Mouse (Mus musculus) cerebellum, postnatal 10 days (tissue): ENCODE results near the gene Igfn1.

Source experiments
- DNase-seq, 2 experiments: peaks; one replicate each; pipeline ENCODE4 v3.0.0; 2021; ENCODE audit warnings: mixed read lengths in 2 of 2

Gene Igfn1

DNA sequence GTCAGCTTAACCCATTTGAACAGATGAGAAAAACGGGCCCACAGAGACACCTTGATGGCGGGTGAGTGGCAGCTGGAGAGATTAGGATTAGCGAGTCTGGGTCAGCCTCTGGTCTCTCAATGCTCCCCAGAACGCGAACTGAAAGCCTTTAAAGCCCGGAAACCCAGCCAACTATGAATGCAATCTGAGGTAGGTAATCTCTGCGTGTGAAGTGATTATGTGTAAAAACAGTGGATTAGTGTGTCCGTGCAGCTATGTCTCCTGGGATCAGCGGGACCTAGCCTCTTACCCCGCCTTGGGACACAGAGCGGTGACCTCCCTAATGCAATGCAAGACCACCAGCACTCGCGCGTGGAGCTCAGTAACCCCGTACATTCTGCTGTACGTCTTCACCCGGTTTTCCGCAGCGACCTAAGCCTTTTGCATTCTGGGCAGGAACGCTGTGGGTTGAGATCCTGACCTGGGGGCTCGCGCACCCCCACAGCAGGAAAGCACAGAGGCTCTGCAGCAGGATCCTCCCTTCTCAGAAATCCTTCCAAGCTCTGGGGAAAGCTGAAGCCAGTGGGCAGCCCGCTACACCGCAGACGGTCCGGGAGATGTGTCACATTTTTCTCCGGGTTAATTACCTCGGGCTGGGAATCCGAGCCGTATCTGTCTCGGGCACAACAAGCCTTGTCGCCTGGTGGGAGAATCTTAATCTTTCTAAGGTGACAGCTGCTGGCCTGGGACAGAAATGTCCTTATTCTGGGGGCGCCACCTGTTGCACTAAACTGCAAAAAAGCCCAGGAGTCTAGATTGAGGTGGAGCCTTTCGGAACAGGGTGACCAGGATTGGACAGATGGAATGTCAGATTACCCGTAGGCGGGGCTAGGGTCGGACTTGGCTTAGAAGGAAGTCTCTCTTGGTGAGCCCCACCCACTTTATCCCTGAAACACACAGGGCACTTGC, 1.3 kb upstream of the Igfn1 start, which contains the start of gene Tmem9:
Gene Tmem9, plus strand, starts transcription at position 940 of the 948 bp plus-strand sequence.
- DNase-seq = peak; percentile 78 to 79

DNA sequence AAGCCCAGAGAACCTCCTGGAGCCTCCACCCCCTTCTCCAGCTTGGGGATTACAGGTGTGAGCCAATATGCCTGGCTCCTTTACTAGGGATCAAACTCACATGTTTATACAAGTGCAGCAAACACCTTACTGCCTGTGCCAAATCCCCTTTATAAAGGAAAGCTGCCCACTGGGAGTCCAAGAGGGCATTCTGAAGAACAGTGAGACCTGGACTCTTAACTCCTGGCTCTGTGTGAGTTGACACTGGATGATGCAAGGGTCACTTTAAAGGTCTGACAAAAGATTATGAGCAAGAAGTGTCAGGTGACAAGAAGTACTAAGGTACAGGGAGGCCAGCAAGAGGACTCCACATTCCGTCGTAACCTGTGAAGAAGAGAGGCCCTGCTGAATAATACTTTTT, 4.7 kb downstream of the Igfn1 start:
- no peak for DNase-seq

DNA sequence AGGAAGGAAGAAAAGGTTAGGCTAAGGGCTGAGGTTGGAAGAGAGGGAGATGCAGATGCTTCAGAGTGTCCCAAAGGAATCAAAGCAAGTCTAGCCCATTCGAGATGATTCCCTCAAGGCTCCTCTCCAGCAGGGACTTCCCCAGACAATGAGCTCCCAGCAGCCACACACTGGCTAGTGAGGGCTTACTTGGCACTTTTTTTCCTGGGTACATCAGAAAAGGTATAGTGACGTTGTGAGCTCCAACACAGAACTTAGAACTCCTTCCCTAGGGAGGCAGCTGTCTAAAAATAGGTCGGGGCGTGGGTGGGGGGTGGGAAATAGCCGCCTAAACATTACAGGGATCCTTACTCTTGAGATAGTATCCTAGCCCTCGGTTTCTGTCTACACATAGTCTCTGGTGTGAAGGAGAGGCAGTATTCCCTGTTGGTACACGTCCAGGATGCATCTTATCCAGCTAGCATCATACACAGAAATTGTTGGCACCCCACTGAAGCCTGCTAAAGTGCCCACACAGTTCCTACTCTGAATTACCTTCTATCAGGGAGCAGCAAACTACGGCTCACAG, 6.3 kb downstream of the Igfn1 start:
- no peak for DNase-seq

DNA sequence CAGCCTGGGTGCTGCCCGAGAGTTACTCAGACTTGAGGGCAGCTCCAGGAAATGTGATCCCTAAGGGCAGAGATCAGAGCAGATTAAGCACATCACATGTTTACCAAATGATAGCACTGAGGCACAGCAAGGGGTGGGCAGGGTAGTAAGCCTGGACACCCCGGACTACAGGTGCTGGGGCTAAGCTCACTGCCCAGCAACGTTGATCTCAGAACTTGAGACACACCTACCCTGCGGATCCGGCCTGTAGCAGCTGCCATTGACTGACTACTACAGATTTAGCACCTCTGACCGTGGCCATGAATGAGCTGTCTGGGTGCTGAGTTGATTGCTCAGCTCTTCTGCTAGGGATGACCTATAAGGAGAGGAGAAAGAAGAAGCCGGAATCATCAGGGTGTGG, 8.6 kb downstream of the Igfn1 start:
- no peak for DNase-seq

DNA sequence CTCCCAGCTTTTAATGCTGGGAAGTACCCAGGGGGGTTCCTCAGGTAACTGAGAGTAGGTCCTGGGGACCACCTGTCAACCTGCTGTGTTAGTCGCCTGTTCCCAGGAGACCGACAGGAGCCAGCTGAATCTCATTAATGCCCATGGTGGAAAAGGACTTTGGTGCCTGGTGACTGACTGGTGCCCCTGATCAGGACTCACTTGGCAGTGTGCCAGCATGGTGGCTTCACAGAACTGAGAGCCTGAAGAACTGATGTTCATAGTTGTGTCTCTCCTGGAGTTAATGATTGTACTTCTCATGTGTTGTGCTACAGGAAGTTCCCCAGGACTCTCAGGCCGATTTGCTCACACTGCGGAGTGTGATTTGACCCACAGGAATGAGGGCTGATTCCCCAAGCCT, 12.7 kb downstream of the Igfn1 start:
- DNase-seq = peak; percentile 29 to 40

DNA sequence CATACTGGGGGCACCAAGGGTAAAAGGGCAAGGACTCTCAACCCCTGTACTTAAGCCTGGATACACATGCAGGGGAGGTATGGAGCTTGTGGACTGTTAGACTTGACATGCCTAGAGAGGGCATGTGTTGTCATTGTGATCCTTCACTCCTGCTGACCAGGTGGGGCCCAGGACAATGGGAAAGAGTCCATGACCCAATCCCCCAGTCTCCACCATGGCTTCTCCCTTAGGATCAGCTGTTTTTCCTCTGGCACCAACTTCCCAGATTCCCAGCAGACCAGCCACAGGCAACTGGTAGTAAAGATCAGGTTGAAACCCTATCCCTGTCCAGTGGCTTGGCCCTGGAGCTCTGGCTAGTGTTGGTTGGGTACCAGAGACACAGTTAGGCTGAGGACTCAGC, 16.3 kb downstream of the Igfn1 start:
- DNase-seq = no peak

DNA sequence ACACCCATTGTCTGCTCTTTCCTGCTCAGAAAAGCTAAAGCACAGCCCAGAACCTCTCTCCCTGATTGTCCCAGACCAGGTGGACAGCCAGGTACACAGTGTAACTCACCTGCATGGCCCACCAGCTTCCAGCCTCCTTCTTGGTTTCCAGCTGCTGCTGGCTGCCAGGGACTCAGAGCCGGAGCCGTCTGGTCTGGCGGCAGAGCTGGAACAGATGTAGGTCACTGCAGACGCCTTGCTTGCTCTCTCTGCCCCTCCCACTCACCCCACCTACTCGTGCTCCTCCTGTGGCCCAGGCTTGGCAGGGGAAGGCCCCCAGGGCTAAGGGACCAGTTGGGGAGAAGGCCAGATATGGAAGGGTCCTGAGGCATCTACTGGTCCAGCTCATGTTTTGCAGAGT, 22.0 kb downstream of the Igfn1 start:
- DNase-seq = no peak

DNA sequence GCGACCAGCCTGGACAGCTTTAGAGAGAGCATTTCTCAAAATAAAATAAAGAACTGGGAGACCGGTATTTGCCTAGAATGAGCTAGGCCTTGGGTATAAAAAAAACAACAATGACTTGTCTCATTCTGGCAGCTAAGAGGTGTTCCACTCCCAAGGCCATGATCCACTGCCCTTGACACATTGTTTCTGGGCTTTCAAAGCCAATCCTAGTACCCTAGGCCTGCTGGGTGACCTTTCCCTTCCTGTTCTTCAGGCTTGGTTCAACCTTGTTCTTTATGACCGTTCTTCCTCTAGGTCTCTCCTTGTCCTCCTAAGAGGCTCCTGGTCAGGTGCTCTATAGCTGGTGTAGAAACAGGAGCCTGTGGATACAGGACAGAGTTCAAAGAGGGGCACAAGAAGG, 33.6 kb downstream of the Igfn1 start:
- no peak for DNase-seq

DNA sequence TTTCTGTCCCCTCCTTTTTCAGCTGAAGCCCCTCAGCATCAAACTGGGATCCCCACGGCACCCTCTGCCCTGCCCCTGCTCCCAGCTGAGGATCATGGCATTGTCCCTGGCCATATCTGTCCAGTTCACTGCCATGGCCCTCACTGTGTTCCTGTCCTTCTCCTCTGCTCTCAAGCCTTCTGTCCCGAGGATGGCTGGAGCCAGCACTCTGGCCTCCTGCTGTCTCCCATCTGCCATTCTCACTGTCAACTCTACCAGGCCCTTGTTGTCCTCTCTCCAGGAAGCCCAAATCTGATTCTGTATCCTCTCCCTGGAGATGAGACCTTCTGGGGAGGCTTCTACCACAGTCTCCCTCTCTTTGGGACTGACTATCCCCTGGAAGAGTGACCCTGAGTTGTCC, 35.7 kb downstream of the Igfn1 start:
- peak in 1 of 2 experiments; percentile 46 for DNase-seq

DNA sequence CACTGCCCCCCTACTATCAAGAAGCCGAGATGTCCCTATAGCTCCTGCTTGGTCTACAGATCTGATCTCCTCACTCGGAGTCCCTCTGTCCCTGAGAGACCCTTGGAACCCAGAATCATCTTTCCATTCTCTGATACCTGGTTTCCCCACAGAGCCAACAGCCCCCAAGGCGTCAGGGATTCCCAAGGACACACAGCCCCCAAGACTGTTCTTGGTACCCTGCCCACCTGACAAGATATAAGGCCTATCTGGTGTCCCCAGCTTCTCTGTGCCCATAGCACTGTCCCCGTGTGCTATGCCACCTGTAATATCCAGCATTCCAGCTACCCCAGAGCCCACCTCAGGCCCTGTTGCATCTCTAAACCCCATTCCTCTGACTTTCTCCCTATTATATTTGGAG, 38.4 kb downstream of the Igfn1 start:
- no peak for DNase-seq

DNA sequence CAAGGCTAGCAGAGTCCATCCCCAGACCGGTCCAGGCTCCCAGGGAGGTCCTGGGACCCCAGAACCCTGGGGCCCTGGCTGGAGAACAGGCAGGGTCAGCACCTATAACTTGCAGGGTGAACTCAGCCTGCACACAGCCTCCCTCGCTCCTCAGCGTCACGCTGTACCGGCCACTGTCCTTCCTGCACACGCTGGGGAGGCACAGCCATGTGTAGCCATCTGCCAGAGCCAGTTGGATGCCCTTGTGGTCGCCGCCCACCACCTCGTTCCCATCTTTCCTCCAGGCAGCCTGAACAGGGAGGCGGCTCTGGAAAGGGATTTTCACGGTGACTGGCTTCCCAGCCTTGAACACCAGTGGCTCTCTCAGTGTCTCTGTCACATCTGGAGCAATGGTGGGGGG, 41.6 kb downstream of the Igfn1 start:
- peak in 1 of 2 experiments; percentile 47 for DNase-seq

DNA sequence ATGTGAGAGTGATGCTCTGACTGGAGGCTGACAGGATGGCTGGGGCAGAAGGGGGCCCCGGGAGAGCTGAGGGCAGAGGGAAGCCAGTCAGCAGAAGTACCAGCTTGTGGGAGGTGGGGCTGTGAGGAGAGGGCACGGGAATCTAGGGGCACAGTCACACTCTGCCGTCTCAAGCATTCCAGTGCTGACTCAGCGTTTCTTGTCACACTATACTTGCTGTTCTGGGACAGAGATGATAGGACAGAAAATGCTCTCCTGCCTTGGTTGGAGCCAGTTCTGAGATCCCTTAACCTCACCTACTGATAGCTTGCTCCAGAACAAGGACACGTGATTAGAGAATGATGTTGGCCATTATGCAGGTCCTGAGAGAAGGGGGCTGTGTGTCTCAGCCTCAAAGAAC, 43.0 kb downstream of the Igfn1 start:
- no peak for DNase-seq

DNA sequence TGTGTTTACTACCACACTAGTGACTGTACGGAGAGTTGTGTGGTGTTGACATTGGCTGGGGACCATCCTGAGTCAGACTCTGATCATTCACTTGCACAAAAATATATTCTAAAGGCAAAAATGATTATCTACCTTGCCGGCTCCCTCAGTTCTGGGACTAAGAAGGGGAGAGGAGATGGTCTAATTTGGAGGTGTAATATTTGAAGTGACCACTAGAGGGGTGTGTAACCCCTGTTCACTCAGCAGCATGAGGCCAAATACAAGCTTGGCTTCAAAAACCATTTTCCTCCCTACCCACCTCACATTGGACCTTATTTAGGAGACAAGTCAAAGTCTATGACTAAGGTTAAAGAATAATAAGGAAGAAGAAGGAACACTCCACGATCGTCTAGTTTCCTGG, 47.7 kb downstream of the Igfn1 start:
- DNase-seq = peak; percentile 51 to 86

DNA sequence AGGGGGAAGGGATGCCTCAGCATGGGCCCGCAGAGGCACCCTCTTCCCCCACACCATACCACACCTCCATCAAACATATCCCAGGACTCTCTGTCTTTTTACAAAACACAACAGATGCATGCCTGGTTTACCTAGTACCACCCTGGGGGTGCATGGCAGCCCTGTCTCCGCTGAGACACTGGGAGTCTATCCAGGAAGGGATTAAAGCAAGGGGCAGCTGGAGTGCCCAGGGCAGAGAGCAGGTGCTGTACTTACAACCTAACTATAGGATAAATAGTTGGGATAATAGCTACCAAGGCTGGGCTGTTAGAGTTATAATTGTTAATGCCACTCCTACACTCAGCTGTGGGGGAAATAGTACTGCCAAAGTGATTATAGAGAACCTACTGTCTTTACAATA, 57.3 kb downstream of the Igfn1 start:
- peak; percentile 32 to 38 for DNase-seq

DNA sequence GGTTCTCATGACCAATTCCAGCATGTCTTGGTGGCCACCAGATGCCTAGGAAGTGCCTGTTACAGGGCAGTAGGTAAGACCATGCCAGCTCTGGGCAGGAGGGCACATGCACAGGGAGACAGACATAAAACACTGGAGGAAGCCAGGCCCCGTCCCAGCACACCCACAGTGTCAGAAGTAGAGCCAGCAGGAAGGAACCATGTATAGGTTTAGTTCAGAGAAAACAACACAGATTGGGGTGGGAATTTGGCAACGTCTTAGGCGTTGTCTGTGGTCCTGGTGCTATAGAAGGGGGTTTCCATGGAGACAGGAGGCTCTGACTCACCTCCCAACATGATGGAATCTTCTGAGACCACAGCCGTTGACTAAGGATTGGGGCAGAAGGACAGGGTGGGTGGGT, 59.9 kb downstream of the Igfn1 start:
- peak in 1 of 2 experiments; percentile 43 for DNase-seq

DNA sequence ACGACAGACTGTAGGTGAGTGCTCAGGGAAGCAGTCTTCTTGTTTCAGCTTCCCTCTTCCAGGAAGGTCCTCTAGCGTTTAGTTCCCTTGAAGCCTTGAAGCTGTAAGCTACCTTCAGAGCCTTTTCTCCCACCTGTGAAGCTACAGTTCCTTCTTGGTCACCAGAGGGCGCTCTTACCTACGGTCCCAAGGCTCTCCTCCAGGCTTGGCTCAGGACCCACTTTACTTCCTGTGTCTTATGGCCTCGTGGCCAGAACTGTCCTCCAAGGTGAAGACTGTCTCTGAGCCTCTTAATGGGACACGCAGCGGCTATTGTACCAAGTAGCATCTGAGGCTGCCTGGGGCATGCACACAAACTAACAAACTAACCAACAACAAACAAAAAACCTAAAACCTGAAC, 60.4 kb downstream of the Igfn1 start:
- DNase-seq = peak; percentile 79 to 84

DNA sequence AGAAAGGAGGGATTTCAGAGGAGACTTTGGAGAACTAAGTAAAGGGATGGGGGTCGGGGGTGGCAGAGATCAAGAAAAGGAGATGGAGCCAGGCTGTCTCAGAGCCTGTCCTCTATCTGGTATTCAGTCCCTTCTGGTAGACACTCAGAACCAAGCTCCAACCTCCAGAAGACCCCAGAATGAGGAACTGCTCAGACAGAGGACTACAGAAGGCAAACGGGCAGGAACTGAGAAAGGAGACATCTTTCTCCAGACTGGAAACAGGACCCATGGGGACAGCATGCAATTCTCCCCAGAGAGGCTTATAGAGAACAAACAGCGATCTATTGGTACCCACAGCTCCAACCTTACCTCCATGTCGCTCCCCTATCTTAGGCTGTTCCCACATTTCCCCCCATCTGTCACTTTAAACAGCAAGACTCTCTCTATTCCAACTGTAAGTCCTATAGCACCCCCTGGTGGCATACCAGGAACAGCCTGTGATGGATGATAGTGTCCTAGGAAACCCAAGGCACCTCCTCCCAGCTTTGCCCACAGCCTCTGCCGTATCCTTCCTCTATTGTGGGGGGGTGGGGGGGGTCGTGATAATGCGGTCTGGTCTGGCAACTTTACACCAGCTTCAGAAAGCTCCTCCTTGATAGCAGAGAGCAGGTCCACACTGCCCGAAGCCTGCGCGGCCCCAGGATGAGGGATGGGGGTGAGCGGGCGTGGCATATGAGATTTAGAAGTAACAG, 61.4 kb downstream of the Igfn1 start:
- DNase-seq = peak; percentile 97 to 99

DNA sequence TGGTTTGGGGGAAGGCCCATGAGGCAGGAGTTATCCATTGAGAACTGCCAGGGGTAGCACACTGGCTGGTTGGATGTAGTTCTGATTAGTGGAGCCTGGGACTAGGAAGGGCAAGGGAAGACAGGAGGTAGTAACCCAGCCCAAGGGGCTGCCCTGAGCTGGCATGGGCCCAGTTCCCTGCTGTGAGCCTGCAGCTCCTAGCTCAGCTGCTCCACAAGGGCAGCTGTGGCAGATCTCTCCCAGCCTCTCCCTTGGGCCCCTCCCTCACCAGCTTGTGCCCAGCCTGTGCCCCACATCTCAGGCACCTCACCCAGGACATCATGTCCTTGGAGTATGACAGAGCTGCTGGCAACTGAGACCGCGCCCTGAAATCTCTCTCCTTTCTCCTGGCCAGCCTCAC, 62.4 kb downstream of the Igfn1 start:
- DNase-seq = peak; percentile 53 to 70

DNA sequence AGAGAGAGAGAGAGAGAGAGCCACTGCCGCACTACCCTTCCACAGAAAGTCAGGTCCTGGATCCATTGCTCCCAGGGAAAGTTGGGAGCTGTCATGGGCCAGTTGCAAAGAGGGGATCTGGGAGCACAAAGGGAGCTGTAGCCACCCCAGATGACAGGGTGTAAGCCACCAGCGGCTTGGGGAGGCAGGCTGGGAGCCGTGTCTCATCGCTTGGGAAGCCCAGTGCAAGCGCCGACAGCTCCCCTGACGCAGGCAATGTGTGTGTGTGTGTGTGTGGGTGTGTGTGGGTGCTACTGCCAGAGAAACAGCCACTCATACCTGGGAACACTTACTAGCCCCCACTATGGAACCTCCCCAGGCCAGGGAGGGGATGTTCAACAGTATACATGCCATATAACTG, 64.0 kb downstream of the Igfn1 start:
- DNase-seq = no peak

DNA sequence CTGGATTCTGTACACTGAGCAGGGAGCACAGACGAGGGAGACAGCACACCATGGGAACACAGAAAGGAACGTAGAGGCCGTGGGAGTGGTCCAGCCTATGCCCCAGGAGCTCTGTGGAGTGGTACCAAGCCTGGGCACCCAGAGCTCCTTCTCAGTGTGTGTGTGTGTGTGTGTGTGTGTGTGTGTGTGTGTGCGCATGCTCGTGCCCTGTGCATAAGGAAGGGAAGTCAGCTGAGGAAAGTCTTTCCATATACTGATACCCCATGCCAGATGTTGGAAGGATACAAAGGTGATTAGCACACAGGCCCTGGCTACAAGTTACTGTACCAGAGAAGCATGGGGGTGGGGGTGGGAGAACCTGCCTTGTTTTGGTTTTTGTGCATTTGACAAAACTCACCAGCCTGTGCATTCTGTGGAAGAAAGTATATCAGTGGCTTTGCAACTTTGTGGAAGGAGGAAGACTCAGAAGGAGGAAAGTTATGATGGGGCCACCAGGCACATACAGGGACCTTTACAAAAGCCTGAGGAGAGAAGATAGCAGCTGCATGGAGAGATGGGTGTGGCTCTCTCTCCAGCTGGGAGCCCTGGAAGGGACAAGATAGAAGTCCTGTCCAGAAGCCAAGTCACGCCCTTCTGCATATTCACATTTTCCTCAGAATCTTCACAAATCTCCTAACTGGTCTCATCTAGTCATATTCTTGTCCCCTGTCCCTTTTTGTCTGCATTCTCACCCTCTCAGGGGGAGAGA, 64.7 kb downstream of the Igfn1 start:
- DNase-seq = no peak

DNA sequence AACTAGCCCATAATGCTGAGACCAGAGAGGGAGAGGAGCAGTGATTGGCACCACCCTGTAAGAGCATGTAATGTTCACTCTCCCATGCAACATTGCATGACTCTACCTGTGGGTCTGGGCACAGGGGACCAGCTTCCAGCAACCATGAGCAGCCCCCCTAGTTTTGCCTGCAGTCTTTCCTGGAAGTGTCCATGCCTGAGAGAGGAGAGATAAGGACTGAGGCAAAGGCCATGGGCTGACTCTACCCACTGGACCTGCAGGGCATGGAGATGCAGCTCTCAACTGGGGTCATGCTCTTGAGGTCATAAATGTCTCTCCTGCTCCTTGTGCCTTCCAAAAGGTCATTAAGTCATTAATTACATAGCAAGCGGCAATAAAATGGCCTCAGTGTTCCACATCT, 70.1 kb downstream of the Igfn1 start:
- DNase-seq = no peak

DNA sequence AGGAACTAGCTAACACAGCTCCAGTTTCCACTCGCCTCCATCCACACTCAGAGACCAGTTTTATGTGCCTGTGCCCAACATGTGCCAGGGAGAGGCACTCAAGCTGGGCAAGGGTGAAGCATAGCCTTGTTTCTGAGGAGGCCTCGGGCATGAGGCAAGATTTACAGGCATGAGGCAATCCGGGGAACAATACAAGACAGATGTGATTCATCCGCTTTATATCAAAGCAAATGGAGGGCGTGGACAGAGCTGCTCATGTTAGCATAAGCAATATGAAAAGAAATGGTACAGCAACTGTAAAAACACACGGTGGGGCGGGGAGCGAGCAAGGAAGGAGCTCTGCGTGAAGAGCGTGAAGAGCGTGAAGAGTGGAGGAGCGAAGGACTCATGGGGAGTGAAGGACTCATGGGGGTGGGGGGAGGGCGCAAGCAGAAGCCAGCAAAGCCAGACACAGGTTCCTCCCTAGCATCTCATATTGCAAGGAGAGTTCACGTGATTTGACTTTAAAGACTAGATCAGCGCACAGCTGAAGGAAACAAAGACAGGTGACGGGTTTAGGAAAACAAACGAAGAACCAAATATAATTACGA, 72.3 kb downstream of the Igfn1 start:
- no peak for DNase-seq

DNA sequence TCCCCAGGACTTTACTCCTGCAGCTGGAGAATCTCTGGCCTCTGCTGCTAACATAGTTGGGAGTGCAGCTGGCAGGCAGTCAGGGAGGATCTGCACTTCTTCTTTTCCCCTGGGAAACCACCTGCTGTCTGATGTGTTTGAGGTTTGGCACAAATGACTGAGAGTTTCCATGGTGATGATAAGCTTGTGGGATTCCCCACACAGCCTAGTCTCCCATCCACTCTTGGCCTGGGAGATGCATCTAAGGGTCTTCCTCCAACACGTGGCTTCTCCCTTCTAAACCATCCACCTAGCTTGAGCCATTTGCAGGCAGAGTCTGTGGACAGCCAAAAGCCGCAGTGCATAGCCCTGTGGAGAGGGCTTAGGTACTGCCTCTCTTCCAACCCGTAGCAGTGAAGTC, 76.3 kb downstream of the Igfn1 start:
- DNase-seq = no peak
